Mouse (Mus musculus) forebrain, embryonic 12.5 days (tissue): ENCODE results near the gene Aftph. TPM values are rescaled to one million over a fixed set of nuclear protein-coding genes. Genes with fewer than 3 reads are reported as not detected.
"Not testable (repeated sequence)": the region's sequence is repeated elsewhere in the genome, so short reads cannot be mapped to it uniquely, and the experiment has no call there.

ENCODE experiments used
- ATAC-seq: fragments of 200-750 bp; cut with Nextera tagmentation; 2 replicates; pipeline ENCODE4 v1.8.0; 2017; ENCODE audit warnings: moderate TSS enrichment; ENCODE audit not compliant: low FRiP score
- H3K27ac ChIP-seq: fragments of 300-500 bp; sonication (generic); 2 replicates; pipeline ENCODE4 v1.5.1; 2016; ENCODE audit warnings: mild to moderate bottlenecking
- H3K27me3 ChIP-seq: fragments of 300-500 bp; sonication (generic); 2 replicates; pipeline ENCODE4 v1.6.1; 2016; ENCODE audit warnings: mild to moderate bottlenecking
- H3K36me3 ChIP-seq: fragments of 300-500 bp; sonication (generic); replicated peaks from 2 replicates; pipeline ENCODE4 v1.6.1; 2016; ENCODE audit warnings: mild to moderate bottlenecking
- H3K4me1 ChIP-seq: fragments of 300-500 bp; sonication (generic); 2 replicates; pipeline ENCODE4 v1.6.1; 2016
- H3K4me2 ChIP-seq: fragments of 300-500 bp; sonication (generic); 2 replicates; pipeline ENCODE4 v1.6.1; 2016; ENCODE audit warnings: mild to moderate bottlenecking, moderate library complexity
- H3K4me3 ChIP-seq: fragments of 300-500 bp; sonication (generic); replicated peaks from 2 replicates; pipeline ENCODE4 v1.5.1; 2016; ENCODE audit warnings: mild to moderate bottlenecking
- H3K9ac ChIP-seq: fragments of 300-500 bp; sonication (generic); 2 replicates; pipeline ENCODE4 v1.6.1; 2016; ENCODE audit warnings: mild to moderate bottlenecking
- H3K9me3 ChIP-seq: fragments of 300-500 bp; sonication (generic); 2 replicates; pipeline ENCODE4 v1.6.1; 2016
- WGBS: fragments of 180-500 bp; shearing (Covaris S2); methylation state at CpG from one replicate; pipeline ENCODE4 v1.1.7; 2016; 5-methylcytosine and 5-hydroxymethylcytosine counted together
- polyA plus RNA-seq: library from polyadenylated mRNA; unstranded; fragments of >200 nt; fragmentation: Nextera tagmentation; extraction: Ambion mirVana; gene quantifications from 2 replicates; pipeline ENCODE4 v1.2.1, GENCODE M21; 2016

The Aftph gene
- polyA plus RNA-seq, 1 experiment from 2014 or later = 34.2 TPM

- Histone ChIP-seq H3K36me3 (no peaks in the 10 kb centered on the region), H3K9me3 (no peaks in the 10 kb centered on the region), H3K4me3 (no peak overlapping the region), H3K27me3 (no peaks in the 10 kb centered on the region), H3K4me1 (0 out of 2 replicates have a peak, but pooled peaks cover 2% of the 10 kb centered on the region), H3K27ac (no peak overlapping the region), H3K4me2 (no peak overlapping the region), H3K9ac (no peak overlapping the region)
- ATAC-seq = no peak
- WGBS = 68% methylated on average over 1 of the region's 1 CpGs
These were observed 31.3 kb upstream of the Aftph start for GRCm38 (mm10) chr11:20772642-20773041.

- H3K27me3 ChIP-seq, H3K36me3 ChIP-seq, H3K9ac ChIP-seq, H3K9me3 ChIP-seq, H3K27ac ChIP-seq, H3K4me2 ChIP-seq, H3K4me1 ChIP-seq, ATAC-seq, H3K4me3 ChIP-seq: not testable (repeated sequence)
- WGBS = 89% methylated on average over 9 of the region's 9 CpGs
These were observed 30.4 kb upstream of the Aftph start for GRCm38 (mm10) chr11:20771827-20772226.

- H3K4me3 ChIP-seq, H3K27ac ChIP-seq, H3K9ac ChIP-seq, H3K27me3 ChIP-seq, H3K36me3 ChIP-seq, H3K4me1 ChIP-seq, H3K4me2 ChIP-seq, ATAC-seq, H3K9me3 ChIP-seq: not testable (repeated sequence)
- 93% methylated on average over 10 of the region's 10 CpGs for WGBS
These were observed 20.6 kb upstream of the Aftph start for GRCm38 (mm10) chr11:20761984-20762383.

- H3K27me3 ChIP-seq = no peaks in the 10 kb centered on the region
- peaks cover 7% of the 10 kb centered on the region; the same call in 1 of the 2 replicates for H3K9me3 ChIP-seq
- no peak overlapping the region for H3K9ac ChIP-seq
- H3K4me3 ChIP-seq = no peak overlapping the region
- no peak overlapping the region for H3K27ac ChIP-seq
- H3K4me1 ChIP-seq = no peaks in the 10 kb centered on the region
- ATAC-seq = no peak
- H3K36me3 ChIP-seq = no peaks in the 10 kb centered on the region
- 84% methylated on average over 2 of the region's 2 CpGs for WGBS
- H3K4me2 ChIP-seq = no peak overlapping the region
These were observed 9.2 kb upstream of the Aftph start for GRCm38 (mm10) chr11:20750573-20750972.

- Histone ChIP-seq H3K4me3 (no peak overlapping the region), H3K27me3 (no peaks in the 10 kb centered on the region), H3K9me3 (no peaks in the 10 kb centered on the region), H3K9ac (no peak overlapping the region), H3K4me1 (peaks cover 6% of the 10 kb centered on the region), H3K36me3 (no peaks in the 10 kb centered on the region), H3K4me2 (no peak overlapping the region), H3K27ac (no peak overlapping the region)
- no peak for ATAC-seq
These were observed 2.0 kb upstream of the Aftph start for GRCm38 (mm10) chr11:20743353-20743752.

- under 1% methylated on average over 9 of the region's 9 CpGs for WGBS
- Histone ChIP-seq H3K27me3 (no peaks in the 10 kb centered on the region), H3K36me3 (no peaks in the 10 kb centered on the region), H3K4me1 (peaks cover 6% of the 10 kb centered on the region), H3K9me3 (no peaks in the 10 kb centered on the region), H3K4me3 (peak overlapping the region; percentile 98), H3K9ac (peak overlapping the region; percentile 90), H3K4me2 (peak overlapping the region; percentile 75), H3K27ac (peak overlapping the region; percentile 97)
- 0 out of 2 replicates have a peak, but pooled peaks have one; percentile 9 for ATAC-seq
These were observed 1.0 kb upstream of the Aftph start for GRCm38 (mm10) chr11:20742361-20742897.

GRCm38 (mm10) chr11:20740481-20741200 lies 748 bp downstream of the Aftph start:
- Histone ChIP-seq H3K27me3 (no peaks in the 10 kb centered on the region), H3K4me3 (peak overlapping the region; percentile 98), H3K9me3 (no peaks in the 10 kb centered on the region), H3K27ac (peak overlapping the region; percentile 97), H3K4me2 (peak overlapping the region; percentile 75), H3K36me3 (no peaks in the 10 kb centered on the region), H3K4me1 (peaks cover 6% of the 10 kb centered on the region), H3K9ac (peak overlapping the region; percentile 90)
- under 1% methylated on average over 45 of the region's 56 CpGs for WGBS
- peak; percentile 57 for ATAC-seq

GRCm38 (mm10) chr11:20734066-20734465 lies 7.3 kb downstream of the Aftph start:
- H3K4me2 ChIP-seq = no peak overlapping the region
- WGBS = 82% methylated on average over 3 of the region's 3 CpGs
- H3K9ac ChIP-seq = no peak overlapping the region
- H3K4me1 ChIP-seq = no peaks in the 10 kb centered on the region
- no peaks in the 10 kb centered on the region for H3K9me3 ChIP-seq
- ATAC-seq = no peak
- H3K27me3 ChIP-seq = no peaks in the 10 kb centered on the region
- H3K4me3 ChIP-seq = no peak overlapping the region
- no peak overlapping the region for H3K27ac ChIP-seq
- H3K36me3 ChIP-seq = no peaks in the 10 kb centered on the region

GRCm38 (mm10) chr11:20733486-20734030 lies 7.8 kb downstream of the Aftph start:
- H3K4me2 ChIP-seq = no peak overlapping the region
- no peaks in the 10 kb centered on the region for H3K27me3 ChIP-seq
- no peak overlapping the region for H3K27ac ChIP-seq
- WGBS = 62% methylated on average over 3 of the region's 3 CpGs
- H3K36me3 ChIP-seq = no peaks in the 10 kb centered on the region
- H3K4me3 ChIP-seq = no peak overlapping the region
- ATAC-seq = no peak
- H3K4me1 ChIP-seq = no peaks in the 10 kb centered on the region
- no peak overlapping the region for H3K9ac ChIP-seq
- H3K9me3 ChIP-seq = no peaks in the 10 kb centered on the region

- Histone ChIP-seq H3K4me2 (no peak overlapping the region), H3K9ac (no peak overlapping the region), H3K27me3 (no peaks in the 10 kb centered on the region), H3K36me3 (peaks cover 19% of the 10 kb centered on the region), H3K4me3 (no peak overlapping the region), H3K4me1 (no peaks in the 10 kb centered on the region), H3K27ac (no peak overlapping the region), H3K9me3 (no peaks in the 10 kb centered on the region)
- WGBS = 79% methylated on average over 1 of the region's 1 CpGs
- ATAC-seq = no peak
These were observed 12.0 kb downstream of the Aftph start for GRCm38 (mm10) chr11:20729403-20729802.

GRCm38 (mm10) chr11:20728044-20728443 lies 13.3 kb downstream of the Aftph start:
- H3K27ac ChIP-seq = no peak overlapping the region
- H3K9me3 ChIP-seq = no peaks in the 10 kb centered on the region
- H3K4me3 ChIP-seq = no peak overlapping the region
- H3K27me3 ChIP-seq = no peaks in the 10 kb centered on the region
- no peaks in the 10 kb centered on the region for H3K4me1 ChIP-seq
- no peak for ATAC-seq
- 83% methylated on average over 2 of the region's 2 CpGs for WGBS
- no peak overlapping the region for H3K4me2 ChIP-seq
- H3K9ac ChIP-seq = no peak overlapping the region
- peaks cover 19% of the 10 kb centered on the region for H3K36me3 ChIP-seq

- no peak for ATAC-seq
- Histone ChIP-seq H3K27ac (no peak overlapping the region), H3K4me1 (no peaks in the 10 kb centered on the region), H3K9me3 (no peaks in the 10 kb centered on the region), H3K4me3 (no peak overlapping the region), H3K36me3 (peaks cover 26% of the 10 kb centered on the region), H3K27me3 (no peaks in the 10 kb centered on the region), H3K9ac (no peak overlapping the region), H3K4me2 (no peak overlapping the region)
- 87% methylated on average over 5 of the region's 5 CpGs for WGBS
These were observed 17.8 kb downstream of the Aftph start for GRCm38 (mm10) chr11:20723572-20723971.
